Mouse (Mus musculus) embryonic facial prominence, embryonic 15.5 days (tissue): ENCODE measurements around the gene Trex1. TPM values are rescaled to one million over a fixed set of nuclear protein-coding genes. Genes with fewer than 3 reads are reported as not detected.

Source experiments
- ATAC-seq: fragments of 200-750 bp; cut with Nextera tagmentation; 2 replicates; pipeline ENCODE4 v1.8.0; 2017; ENCODE audit warnings: low read depth, moderate TSS enrichment; ENCODE audit not compliant: insufficient number of reproducible peaks, low FRiP score, low TSS enrichment
- H3K27ac ChIP-seq: fragments of 300-500 bp; sonication (generic); replicated peaks from 2 replicates; pipeline ENCODE4 v1.5.1; 2015; ENCODE audit warnings: mild to moderate bottlenecking, inconsistent platforms
- H3K27me3 ChIP-seq: fragments of 300-500 bp; sonication (generic); 2 replicates; pipeline ENCODE4 v1.6.1; 2015; ENCODE audit warnings: inconsistent platforms
- H3K36me3 ChIP-seq: fragments of 300-500 bp; sonication (generic); 2 replicates; pipeline ENCODE4 v1.6.1; 2015; ENCODE audit warnings: mild to moderate bottlenecking, inconsistent platforms
- H3K4me1 ChIP-seq: fragments of 300-500 bp; sonication (generic); 2 replicates; pipeline ENCODE4 v1.6.1; 2015; ENCODE audit warnings: inconsistent platforms
- H3K4me2 ChIP-seq: fragments of 300-500 bp; sonication (generic); replicated peaks from 2 replicates; pipeline ENCODE4 v1.6.1; 2015; ENCODE audit warnings: mild to moderate bottlenecking, inconsistent platforms
- H3K4me3 ChIP-seq: fragments of 300-500 bp; sonication (generic); replicated peaks from 2 replicates; pipeline ENCODE4 v1.5.1; 2015; ENCODE audit warnings: mild to moderate bottlenecking, inconsistent platforms
- H3K9ac ChIP-seq: fragments of 300-500 bp; sonication (generic); 2 replicates; pipeline ENCODE4 v1.6.1; 2015; ENCODE audit warnings: inconsistent platforms
- H3K9me3 ChIP-seq: fragments of 300-500 bp; sonication (generic); replicated peaks from 2 replicates; pipeline ENCODE4 v1.6.1; 2016; ENCODE audit warnings: inconsistent platforms
- WGBS: fragments of 180-500 bp; shearing (Covaris S2); methylation state at CpG from one replicate; pipeline ENCODE4 v1.1.7; 2015; 5-methylcytosine and 5-hydroxymethylcytosine counted together
- polyA plus RNA-seq: library from polyadenylated mRNA; unstranded; fragments of >200 nt; fragmentation: Nextera tagmentation; extraction: Ambion mirVana; gene quantifications from 2 replicates; pipeline ENCODE4 v1.2.1, GENCODE M21; 2015

Gene Trex1
- polyA plus RNA-seq, 1 experiment from 2014 or later = 21.0 TPM

GRCm38 (mm10) chr9:109009636-109010315, 49.8 kb downstream of the Trex1 start:
- Histone ChIP-seq H3K27me3 (no peaks in the 10 kb centered on the region), H3K4me2 (no peak overlapping the region), H3K9ac (no peak overlapping the region), H3K4me1 (peaks cover 10% of the 10 kb centered on the region), H3K4me3 (no peak overlapping the region), H3K27ac (peak overlapping the region; percentile 44; the same call in 1 of the 2 replicates), H3K36me3 (peaks cover 4% of the 10 kb centered on the region; the same call in 1 of the 2 replicates), H3K9me3 (no peaks in the 10 kb centered on the region)
- no peak for ATAC-seq
- 46% methylated on average over 17 of the region's 17 CpGs for WGBS

- Histone ChIP-seq H3K36me3 (peaks cover 4% of the 10 kb centered on the region; the same call in 1 of the 2 replicates), H3K4me3 (no peak overlapping the region), H3K27ac (peak overlapping the region; percentile 3; the same call in 1 of the 2 replicates), H3K9ac (no peak overlapping the region), H3K27me3 (no peaks in the 10 kb centered on the region), H3K9me3 (no peaks in the 10 kb centered on the region), H3K4me2 (no peak overlapping the region), H3K4me1 (peaks cover 10% of the 10 kb centered on the region)
- peak; percentile 34; the same call in 1 of the 2 replicates for ATAC-seq
- 52% methylated on average over 10 of the region's 10 CpGs for WGBS
Observed at GRCm38 (mm10) chr9:109008994-109009635, 50.4 kb downstream of the Trex1 start.

GRCm38 (mm10) chr9:109008081-109008480, 51.5 kb downstream of the Trex1 start:
- Histone ChIP-seq H3K4me1 (peaks cover 10% of the 10 kb centered on the region), H3K4me2 (no peak overlapping the region), H3K9ac (no peak overlapping the region), H3K4me3 (no peak overlapping the region), H3K36me3 (peaks cover 4% of the 10 kb centered on the region; the same call in 1 of the 2 replicates), H3K27me3 (no peaks in the 10 kb centered on the region), H3K27ac (no peak overlapping the region), H3K9me3 (no peaks in the 10 kb centered on the region)
- WGBS = 81% methylated on average over 9 of the region's 9 CpGs
- ATAC-seq = no peak

Other genes starting within 250 kb of the Trex1 start
- gene Celsr3, start 233.4 kb downstream of the Trex1 start, polyA plus RNA-seq = 0.53 and 0.58 TPM in 2 replicates
- gene Slc26a6, start 206.5 kb downstream of the Trex1 start, polyA plus RNA-seq = 15.2 and 15.3 TPM in 2 replicates
- gene Tmem89, start 145.1 kb downstream of the Trex1 start, polyA plus RNA-seq = 0.38 and 0.83 TPM in 2 replicates
- 470 and 480 TPM in 2 replicates for gene Uqcrc1, start 123.1 kb downstream of the Trex1 start, polyA plus RNA-seq
- gene Col7a1, start 106.1 kb downstream of the Trex1 start, polyA plus RNA-seq = 38.7 and 48.9 TPM in 2 replicates
- 0.89 and 1.2 TPM in 2 replicates for gene Ucn2, start 73.7 kb downstream of the Trex1 start, polyA plus RNA-seq
- 14.0 and 14.9 TPM in 2 replicates for gene Pfkfb4, start 68.0 kb downstream of the Trex1 start, polyA plus RNA-seq
- 106 and 116 TPM in 2 replicates for gene Shisa5, start 21.2 kb downstream of the Trex1 start, polyA plus RNA-seq
- gene Atrip, start 14.4 kb upstream of the Trex1 start, polyA plus RNA-seq = 26.8 and 30.8 TPM in 2 replicates
- gene Ccdc51, start 22.8 kb upstream of the Trex1 start, polyA plus RNA-seq = 13.7 and 16.6 TPM in 2 replicates
- gene Tma7, start 22.9 kb upstream of the Trex1 start, polyA plus RNA-seq = 509 and 534 TPM in 2 replicates
- 14.4 and 15.7 TPM in 2 replicates for gene Plxnb1, start 35.7 kb upstream of the Trex1 start, polyA plus RNA-seq
- not detected in 2 replicates for gene Fbxw21, start 102.3 kb upstream of the Trex1 start, polyA plus RNA-seq
- gene Fbxw13, start 136.2 kb upstream of the Trex1 start, polyA plus RNA-seq = not detected in 2 replicates
- gene Fbxw20, start 175.0 kb upstream of the Trex1 start, polyA plus RNA-seq = not detected in 2 replicates
- gene Fbxw14, start 227.9 kb upstream of the Trex1 start, polyA plus RNA-seq = not detected in 2 replicates